Mouse (Mus musculus) forebrain, postnatal 0 days (tissue): ENCODE data around the gene Chchd1. TPM values are rescaled to one million over a fixed set of nuclear protein-coding genes. Genes with fewer than 3 reads are reported as not detected.
A peak's percentile ranks its signal among the peaks of the same experiment; 100 is the strongest.

ENCODE experiments used
- ATAC-seq: fragments of 200-750 bp; cut with Nextera tagmentation; 2 replicates; pipeline ENCODE4 v1.8.0; 2017; ENCODE audit warnings: mild to moderate bottlenecking, moderate library complexity
- DNase-seq: peaks from one replicate; pipeline ENCODE4 v3.0.0-alpha.2; 2015
- H3K27ac ChIP-seq: fragments of 300-500 bp; sonication (generic); 2 replicates; pipeline ENCODE4 v1.5.1; 2014; ENCODE audit warnings: low read depth, mild to moderate bottlenecking, antibody characterized with exemption, low read length, moderate library complexity, mixed read lengths
- H3K27me3 ChIP-seq: fragments of 300-500 bp; sonication (generic); 2 replicates; pipeline ENCODE4 v1.6.1; 2014; ENCODE audit warnings: mild to moderate bottlenecking, low read length, mixed read lengths; ENCODE audit not compliant: insufficient read depth
- H3K36me3 ChIP-seq: fragments of 300-500 bp; sonication (generic); 2 replicates; pipeline ENCODE4 v1.6.1; 2014; ENCODE audit warnings: mild to moderate bottlenecking, moderate library complexity; ENCODE audit not compliant: insufficient read depth
- H3K4me1 ChIP-seq: fragments of 300-500 bp; sonication (generic); 2 replicates; pipeline ENCODE4 v1.6.1; 2014; ENCODE audit warnings: antibody characterized with exemption; ENCODE audit not compliant: insufficient read depth
- H3K4me2 ChIP-seq: fragments of 300-500 bp; sonication (generic); 2 replicates; pipeline ENCODE4 v1.6.1; 2014; ENCODE audit warnings: low read depth, mild to moderate bottlenecking, moderate library complexity
- H3K4me3 ChIP-seq: fragments of 300-500 bp; sonication (generic); 2 replicates; pipeline ENCODE4 v1.5.1; 2014; ENCODE audit warnings: low read depth, low read length, mixed read lengths
- H3K9ac ChIP-seq: fragments of 300-500 bp; sonication (generic); 2 replicates; pipeline ENCODE4 v1.6.1; 2014; ENCODE audit warnings: mild to moderate bottlenecking
- H3K9me3 ChIP-seq: fragments of 300-500 bp; sonication (generic); 2 replicates; pipeline ENCODE4 v1.6.1; 2016; ENCODE audit warnings: low read length
- CTCF ChIP-seq: sonication (generic); IDR thresholded peaks from 2 replicates; pipeline ENCODE4 v1.5.1; 2016; ENCODE audit warnings: antibody characterized with exemption, control low read depth, low read depth
- WGBS: fragments of 180-500 bp; shearing (Covaris S2); extraction: QIAGEN DNeasy Blood & Tissue Kit; methylation state at CpG from one replicate; pipeline ENCODE4 v1.1.7; 2014; 5-methylcytosine and 5-hydroxymethylcytosine counted together
- polyA plus RNA-seq: library from polyadenylated mRNA; unstranded; fragments of >200 nt; fragmentation: Nextera tagmentation; extraction: Ambion mirVana; gene quantifications from 2 replicates; pipeline ENCODE4 v1.2.1, GENCODE M21; 2015
- total RNA-seq: library from RNA; depleted of rRNA; stranded (reverse); fragments of >200 nt; gene quantifications from 2 replicates; pipeline ENCODE4 v1.2.3, GENCODE M21; 2014

Chchd1 gene
- total and polyA plus RNA-seq, 2 experiments from 2014 or later: 222 to 257 TPM

DNA sequence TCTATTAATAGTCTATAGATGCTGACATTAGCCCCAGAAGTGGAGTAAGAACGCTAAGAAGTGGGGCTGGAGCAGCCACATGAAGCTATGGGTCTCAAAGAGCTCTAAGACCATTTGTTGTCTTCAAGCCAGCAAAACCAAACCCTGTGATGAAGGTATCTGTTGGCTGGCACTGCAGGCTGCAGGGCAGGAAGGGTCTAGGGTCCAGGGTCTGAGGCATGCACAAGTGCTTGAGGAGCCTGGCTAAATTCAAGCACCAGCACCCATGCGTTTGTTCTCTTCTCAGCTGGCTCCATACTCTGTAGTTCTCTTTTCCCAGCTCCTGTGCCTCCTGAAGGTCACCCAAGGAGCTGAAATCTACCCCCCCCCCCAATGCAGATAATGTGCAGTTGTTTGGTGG lies 32.2 kb downstream of the Chchd1 start:
- ATAC-seq: no peak
- Histone ChIP-seq H3K4me1 (peaks cover 7% of the 10 kb centered on the region), H3K4me3 (no peak overlapping the region), H3K27me3 (no peaks in the 10 kb centered on the region), H3K4me2 (peak overlapping the region; percentile 82; the same call in 1 of the 2 replicates), H3K9me3 (no peaks in the 10 kb centered on the region), H3K9ac (no peak overlapping the region), H3K36me3 (peaks cover 39% of the 10 kb centered on the region), H3K27ac (no peak overlapping the region)
- 70% methylated on average over 2 of the region's 2 CpGs for WGBS
- no peak for DNase-seq
- TF ChIP-seq CTCF: no peak

DNA sequence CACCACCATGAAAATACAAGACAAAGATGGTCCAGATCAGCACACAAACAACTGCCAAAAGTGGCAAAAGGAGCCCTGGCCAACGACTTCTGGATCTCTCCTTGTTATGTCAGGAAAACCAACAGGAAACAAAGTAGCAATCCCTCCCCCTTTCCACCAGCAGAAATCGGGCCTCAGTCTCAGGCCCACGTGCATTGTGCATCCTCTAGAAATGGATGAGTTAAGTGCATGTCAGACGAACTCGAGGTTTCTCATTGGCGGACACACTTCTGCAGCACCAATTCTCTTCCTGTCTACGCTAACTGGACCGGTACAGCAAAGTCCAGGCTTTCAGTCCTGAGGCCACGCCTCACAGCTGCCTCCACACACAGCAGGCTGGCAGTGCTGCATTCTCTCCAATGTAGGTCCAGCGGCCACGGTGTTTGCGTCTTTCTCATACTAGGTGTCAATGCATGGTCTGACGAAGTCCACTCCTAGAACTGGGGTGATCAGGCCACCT lies 33.1 kb downstream of the Chchd1 start:
- Histone ChIP-seq H3K4me3 (no peak overlapping the region), H3K4me2 (no peak overlapping the region), H3K9me3 (no peaks in the 10 kb centered on the region), H3K4me1 (peaks cover 7% of the 10 kb centered on the region), H3K27me3 (no peaks in the 10 kb centered on the region), H3K9ac (no peak overlapping the region), H3K36me3 (peaks cover 45% of the 10 kb centered on the region), H3K27ac (no peak overlapping the region)
- no peak for DNase-seq
- no peak for TF ChIP-seq CTCF
- ATAC-seq: no peak
- WGBS: 86% methylated on average over 13 of the region's 13 CpGs

DNA sequence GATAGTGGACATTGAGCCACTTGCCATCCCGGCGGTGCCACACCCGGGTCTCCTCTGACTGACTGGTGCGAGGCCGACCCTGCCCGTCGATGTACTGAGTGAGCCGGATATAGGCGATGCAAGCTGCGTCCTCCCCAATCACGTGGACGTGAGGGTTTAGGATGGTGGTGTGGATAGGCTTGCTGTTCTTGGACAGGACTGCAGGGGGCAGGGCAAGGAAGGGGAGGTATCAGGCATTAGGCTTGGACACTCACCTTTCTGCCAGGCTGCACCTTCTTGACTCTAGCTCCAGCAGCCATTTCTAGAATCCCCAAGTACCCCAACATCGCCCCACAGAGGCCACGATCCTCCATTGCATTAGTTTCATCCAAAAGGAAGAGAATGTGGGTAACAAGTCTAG lies 34.5 kb downstream of the Chchd1 start:
- TF ChIP-seq CTCF: peak; percentile 78
- ATAC-seq: no peak
- Histone ChIP-seq H3K36me3 (peaks cover 56% of the 10 kb centered on the region), H3K9ac (no peak overlapping the region), H3K27me3 (no peaks in the 10 kb centered on the region), H3K27ac (no peak overlapping the region), H3K4me3 (no peak overlapping the region), H3K4me1 (peaks cover 7% of the 10 kb centered on the region), H3K4me2 (no peak overlapping the region), H3K9me3 (no peaks in the 10 kb centered on the region)
- 40% methylated on average over 14 of the region's 14 CpGs for WGBS
- DNase-seq: peak; percentile 28

DNA sequence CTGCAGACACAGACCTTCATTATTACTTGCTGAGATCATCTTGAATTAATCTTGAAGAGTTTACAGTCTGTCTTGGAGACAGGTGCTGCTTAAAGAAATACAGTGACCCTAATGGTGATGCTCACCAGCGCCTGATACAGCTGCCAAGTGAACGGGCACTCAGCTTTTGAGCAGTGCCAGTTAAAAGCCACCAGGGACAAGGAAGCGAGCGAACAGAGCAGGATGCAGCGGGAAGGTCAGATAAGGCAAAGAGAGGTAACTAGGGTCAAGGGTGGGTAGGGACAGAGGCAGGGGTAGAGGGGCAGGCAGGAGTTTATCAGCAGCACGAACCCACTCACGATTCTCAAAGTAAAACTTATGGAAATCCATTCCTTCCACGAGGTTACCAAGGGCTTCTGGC lies 35.7 kb downstream of the Chchd1 start:
- H3K27ac ChIP-seq: no peak overlapping the region
- H3K36me3 ChIP-seq: peaks cover 66% of the 10 kb centered on the region
- no peak overlapping the region for H3K4me2 ChIP-seq
- ATAC-seq (no peak), DNase-seq (no peak)
- no peak for TF ChIP-seq CTCF
- H3K27me3 ChIP-seq: no peaks in the 10 kb centered on the region
- no peak overlapping the region for H3K4me3 ChIP-seq
- H3K9ac ChIP-seq: no peak overlapping the region
- H3K9me3 ChIP-seq: no peaks in the 10 kb centered on the region
- H3K4me1 ChIP-seq: peaks cover 2% of the 10 kb centered on the region; the same call in 1 of the 2 replicates
- 90% methylated on average over 8 of the region's 8 CpGs for WGBS

DNA sequence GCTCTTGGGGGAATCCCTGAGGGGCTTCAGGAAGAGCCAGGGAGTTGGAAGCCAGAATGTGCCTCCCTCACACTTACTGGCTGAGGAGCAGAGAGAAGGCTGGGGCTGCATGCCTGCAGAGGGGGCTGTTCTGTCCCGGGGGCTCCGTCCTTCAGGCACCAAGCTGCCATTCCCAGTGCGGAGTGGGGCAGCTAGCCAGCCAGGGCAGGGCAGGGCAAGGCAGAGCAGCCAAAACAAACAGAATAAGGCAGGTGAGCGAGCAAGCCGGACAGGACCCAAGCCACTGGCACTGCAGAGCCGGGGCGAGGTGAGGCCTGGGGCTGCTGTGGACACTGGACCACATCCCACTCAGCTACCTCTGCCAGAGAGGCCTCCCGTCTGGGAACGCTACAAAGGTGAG lies 38.5 kb downstream of the Chchd1 start:
- 91% methylated on average over 9 of the region's 9 CpGs for WGBS
- ATAC-seq (no peak), DNase-seq (no peak)
- no peaks in the 10 kb centered on the region for H3K9me3 ChIP-seq
- H3K4me1 ChIP-seq: no peaks in the 10 kb centered on the region
- no peak overlapping the region for H3K4me3 ChIP-seq
- H3K4me2 ChIP-seq: no peak overlapping the region
- H3K27me3 ChIP-seq: no peaks in the 10 kb centered on the region
- TF ChIP-seq CTCF: no peak
- peaks cover 84% of the 10 kb centered on the region for H3K36me3 ChIP-seq
- no peak overlapping the region for H3K27ac ChIP-seq
- H3K9ac ChIP-seq: no peak overlapping the region

DNA sequence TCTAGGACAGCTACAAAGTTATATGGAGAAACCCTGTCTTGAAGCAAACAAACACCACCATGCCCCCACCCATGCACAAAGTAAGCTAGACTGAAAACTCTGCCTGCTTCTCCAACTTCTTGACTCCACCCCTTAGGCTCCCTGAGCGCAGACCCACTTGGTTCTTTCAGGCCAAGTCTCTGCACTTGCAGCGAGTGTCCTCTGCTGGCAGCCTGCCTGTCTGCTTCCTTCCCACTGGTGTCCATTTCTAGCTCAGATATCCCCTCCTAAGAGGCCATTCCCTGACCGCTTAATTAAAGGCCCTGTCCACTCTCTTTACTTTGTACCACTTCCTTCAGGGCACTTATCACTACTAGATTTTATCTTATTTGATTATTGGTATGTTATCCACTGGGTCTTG lies 40.8 kb downstream of the Chchd1 start:
- 86% methylated on average over 3 of the region's 3 CpGs for WGBS
- no peak for TF ChIP-seq CTCF
- Histone ChIP-seq H3K4me2 (no peak overlapping the region), H3K36me3 (peaks cover 70% of the 10 kb centered on the region), H3K4me1 (no peaks in the 10 kb centered on the region), H3K27me3 (no peaks in the 10 kb centered on the region), H3K27ac (no peak overlapping the region), H3K9me3 (no peaks in the 10 kb centered on the region), H3K4me3 (no peak overlapping the region), H3K9ac (no peak overlapping the region)
- ATAC-seq (no peak), DNase-seq (no peak)

DNA sequence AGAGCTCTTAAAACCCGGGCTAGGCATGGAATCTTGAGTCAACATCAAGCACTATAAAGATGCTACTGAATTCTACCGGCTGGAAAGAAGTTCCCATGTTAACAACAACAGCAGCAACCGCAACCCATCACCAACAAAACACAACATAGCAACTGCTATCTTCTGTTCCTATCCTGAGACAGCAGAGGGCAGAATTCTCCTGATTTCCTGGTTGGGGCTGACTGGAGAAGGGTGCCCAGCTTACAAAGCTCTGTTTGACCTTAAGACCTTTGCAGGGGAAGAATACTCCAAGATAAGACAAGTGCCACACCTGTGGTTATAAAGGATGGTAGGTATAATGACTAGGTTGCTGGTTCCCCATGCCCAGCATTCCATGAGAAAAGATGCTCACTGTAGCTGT lies 44.1 kb downstream of the Chchd1 start:
- Histone ChIP-seq H3K9me3 (no peaks in the 10 kb centered on the region), H3K27ac (no peak overlapping the region), H3K4me1 (no peaks in the 10 kb centered on the region), H3K4me3 (no peak overlapping the region), H3K4me2 (no peak overlapping the region), H3K27me3 (no peaks in the 10 kb centered on the region), H3K9ac (no peak overlapping the region), H3K36me3 (peaks cover 51% of the 10 kb centered on the region)
- WGBS: 88% methylated on average over 3 of the region's 3 CpGs
- peak; percentile 56 for TF ChIP-seq CTCF
- no peak for DNase-seq
- no peak for ATAC-seq
